Mouse (Mus musculus) lung, embryonic 14.5 days (tissue): Measurements from ENCODE around the gene Nabp1. TPM values are rescaled to one million over a fixed set of nuclear protein-coding genes. Genes with fewer than 3 reads are reported as not detected.

Source experiments
- ATAC-seq: fragments of 200-750 bp; cut with Nextera tagmentation; 2 replicates; pipeline ENCODE4 v1.8.0; 2017; ENCODE audit warnings: mild to moderate bottlenecking, moderate TSS enrichment, moderate library complexity; ENCODE audit not compliant: insufficient read depth
- DNase-seq: peaks from one replicate; pipeline ENCODE4 v3.0.0-alpha.2; 2015
- H3K27ac ChIP-seq: fragments of 300-500 bp; sonication (generic); 2 replicates; pipeline ENCODE4 v1.5.1; 2014; ENCODE audit warnings: low read depth, mild to moderate bottlenecking, moderate library complexity
- H3K27me3 ChIP-seq: fragments of 300-500 bp; sonication (generic); 2 replicates; pipeline ENCODE4 v1.6.1; 2014; ENCODE audit warnings: low read length, control low read depth; ENCODE audit not compliant: insufficient read depth
- H3K36me3 ChIP-seq: fragments of 300-500 bp; sonication (generic); 2 replicates; pipeline ENCODE4 v1.6.1; 2014; ENCODE audit warnings: control low read depth; ENCODE audit not compliant: insufficient read depth
- H3K4me1 ChIP-seq: fragments of 300-500 bp; sonication (generic); 2 replicates; pipeline ENCODE4 v1.6.1; 2014; ENCODE audit warnings: antibody characterized with exemption, control low read depth; ENCODE audit not compliant: insufficient read depth
- H3K4me2 ChIP-seq: fragments of 300-500 bp; sonication (generic); 2 replicates; pipeline ENCODE4 v1.6.1; 2014; ENCODE audit warnings: mild to moderate bottlenecking
- H3K4me3 ChIP-seq: fragments of 300-500 bp; sonication (generic); 2 replicates; pipeline ENCODE4 v1.5.1; 2014; ENCODE audit warnings: low read depth, low read length
- H3K9ac ChIP-seq: fragments of 300-500 bp; sonication (generic); 2 replicates; pipeline ENCODE4 v1.6.1; 2014
- H3K9me3 ChIP-seq: fragments of 300-500 bp; sonication (generic); 2 replicates; pipeline ENCODE4 v1.6.1; 2016; ENCODE audit warnings: low read depth, low read length, control low read depth
- CTCF ChIP-seq: IDR thresholded peaks from 2 replicates; pipeline ENCODE4 v1.5.1; 2016; ENCODE audit warnings: antibody characterized with exemption, low read depth
- WGBS: fragments of 180-500 bp; shearing (Covaris S2); extraction: QIAGEN DNeasy Blood & Tissue Kit; methylation state at CpG from one replicate; pipeline ENCODE4 v1.1.7; 2014; 5-methylcytosine and 5-hydroxymethylcytosine counted together
- polyA plus RNA-seq: library from polyadenylated mRNA; unstranded; fragments of >200 nt; fragmentation: Nextera tagmentation; extraction: Ambion mirVana; gene quantifications from 2 replicates; pipeline ENCODE4 v1.2.1, GENCODE M21; 2014

The Nabp1 gene
- polyA plus RNA-seq, 1 experiment from 2014 or later = 5.6 TPM

DNA sequence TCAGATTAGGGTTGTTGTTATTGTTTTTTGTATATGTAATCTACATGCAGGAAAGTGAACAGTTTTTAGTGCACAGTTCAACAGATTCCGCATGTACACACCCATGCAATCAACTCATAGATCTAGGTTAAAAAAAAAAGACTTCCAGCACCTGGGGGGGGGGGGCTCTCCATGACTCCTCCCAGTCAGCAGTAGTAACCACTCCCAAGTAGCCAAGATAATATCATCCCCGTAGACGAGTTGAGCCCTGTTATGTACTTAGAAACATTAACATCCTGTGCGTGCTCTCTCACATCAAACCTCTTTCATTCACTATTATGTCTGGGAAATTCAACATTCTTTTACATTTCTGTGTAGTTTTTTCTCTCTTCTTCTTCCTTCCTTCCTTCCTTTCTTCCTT is 28.0 kb upstream of the Nabp1 start:
- H3K4me1 ChIP-seq = no peaks in the 10 kb centered on the region
- TF ChIP-seq CTCF = no peak
- H3K36me3 ChIP-seq = no peaks in the 10 kb centered on the region
- WGBS = 75% methylated on average over 4 of the region's 4 CpGs
- H3K27me3 ChIP-seq = no peaks in the 10 kb centered on the region
- H3K27ac ChIP-seq = no peak overlapping the region
- H3K9me3 ChIP-seq = no peaks in the 10 kb centered on the region
- H3K9ac ChIP-seq = no peak overlapping the region
- DNase-seq (no peak), ATAC-seq (no peak)
- H3K4me3 ChIP-seq = no peak overlapping the region
- no peak overlapping the region for H3K4me2 ChIP-seq

DNA sequence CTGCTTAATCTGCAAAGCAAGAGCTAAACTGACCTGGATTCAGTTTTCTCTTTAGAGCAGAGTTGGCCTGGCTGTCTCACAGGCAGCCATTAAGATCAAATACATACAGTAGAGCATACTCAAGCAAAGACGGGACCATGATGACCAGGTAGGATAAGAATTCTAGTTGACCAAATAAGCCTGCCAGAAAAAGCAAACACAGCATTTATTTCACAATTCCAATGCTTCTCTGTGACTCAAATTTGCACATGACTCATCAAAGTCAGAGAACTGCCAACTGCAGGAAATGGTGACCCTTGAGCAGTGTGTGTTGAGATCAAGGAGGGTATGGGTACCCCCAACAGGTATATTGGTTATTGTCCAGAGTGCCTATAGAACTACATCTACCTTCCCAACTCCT is 27.4 kb upstream of the Nabp1 start:
- H3K9ac ChIP-seq = no peak overlapping the region
- H3K27ac ChIP-seq = no peak overlapping the region
- 68% methylated on average over 1 of the region's 1 CpGs for whole genome bisulfite sequencing
- H3K27me3 ChIP-seq = no peaks in the 10 kb centered on the region
- H3K4me1 ChIP-seq = no peaks in the 10 kb centered on the region
- no peak overlapping the region for H3K4me2 ChIP-seq
- ATAC-seq = no peak
- no peaks in the 10 kb centered on the region for H3K9me3 ChIP-seq
- no peak for TF ChIP-seq CTCF
- no peak overlapping the region for H3K4me3 ChIP-seq
- no peak for DNase-seq
- no peaks in the 10 kb centered on the region for H3K36me3 ChIP-seq

DNA sequence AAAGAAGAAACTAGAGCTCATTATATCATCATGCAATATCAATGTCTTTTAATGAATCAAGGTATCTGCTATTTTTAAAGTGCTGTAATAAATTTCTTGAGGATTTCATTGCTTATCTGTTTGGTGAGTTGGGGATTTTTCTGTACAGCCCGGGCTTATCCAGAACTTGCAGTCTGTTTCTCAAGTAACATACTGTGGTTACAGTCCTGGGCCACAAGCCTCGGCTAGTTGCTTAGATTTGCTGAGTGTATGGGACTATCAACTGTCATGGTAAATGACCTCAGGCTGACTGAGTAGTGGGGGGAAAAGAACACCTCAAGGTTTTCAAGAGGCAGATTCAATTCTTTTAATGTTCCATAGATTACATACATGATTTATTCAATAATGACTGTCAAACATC is 24.8 kb upstream of the Nabp1 start:
- H3K27me3 ChIP-seq = no peaks in the 10 kb centered on the region
- ATAC-seq (no peak), DNase-seq (no peak)
- no peak for TF ChIP-seq CTCF
- no peaks in the 10 kb centered on the region for H3K4me1 ChIP-seq
- no peak overlapping the region for H3K9ac ChIP-seq
- no peak overlapping the region for H3K27ac ChIP-seq
- H3K36me3 ChIP-seq = no peaks in the 10 kb centered on the region
- WGBS = 51% methylated on average over 2 of the region's 2 CpGs
- no peaks in the 10 kb centered on the region for H3K9me3 ChIP-seq
- H3K4me3 ChIP-seq = no peak overlapping the region
- no peak overlapping the region for H3K4me2 ChIP-seq

DNA sequence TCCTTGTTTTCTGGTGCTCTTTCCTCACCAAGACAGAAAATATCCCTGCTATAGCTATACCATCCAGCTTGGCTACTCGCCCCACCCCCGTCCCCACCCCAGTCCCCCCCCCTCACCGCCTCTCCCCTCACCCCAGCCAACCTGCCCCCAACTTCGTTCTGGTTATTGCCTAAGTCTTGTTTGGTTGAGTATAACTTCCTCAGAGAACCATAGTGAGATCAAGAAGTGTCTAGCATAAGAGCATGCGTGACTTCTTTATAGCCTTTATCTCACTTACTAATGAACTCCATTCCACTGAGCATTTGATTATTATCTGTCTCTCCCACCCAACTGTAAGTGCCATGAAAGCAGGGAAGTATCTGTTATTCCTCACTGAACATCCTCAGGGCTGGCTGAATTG is 24.1 kb upstream of the Nabp1 start:
- H3K27me3 ChIP-seq = no peaks in the 10 kb centered on the region
- no peak overlapping the region for H3K27ac ChIP-seq
- DNase-seq (no peak), ATAC-seq (no peak)
- WGBS = 83% methylated on average over 5 of the region's 5 CpGs
- no peak overlapping the region for H3K4me3 ChIP-seq
- no peak overlapping the region for H3K4me2 ChIP-seq
- no peaks in the 10 kb centered on the region for H3K9me3 ChIP-seq
- TF ChIP-seq CTCF = no peak
- H3K36me3 ChIP-seq = no peaks in the 10 kb centered on the region
- no peaks in the 10 kb centered on the region for H3K4me1 ChIP-seq
- no peak overlapping the region for H3K9ac ChIP-seq

DNA sequence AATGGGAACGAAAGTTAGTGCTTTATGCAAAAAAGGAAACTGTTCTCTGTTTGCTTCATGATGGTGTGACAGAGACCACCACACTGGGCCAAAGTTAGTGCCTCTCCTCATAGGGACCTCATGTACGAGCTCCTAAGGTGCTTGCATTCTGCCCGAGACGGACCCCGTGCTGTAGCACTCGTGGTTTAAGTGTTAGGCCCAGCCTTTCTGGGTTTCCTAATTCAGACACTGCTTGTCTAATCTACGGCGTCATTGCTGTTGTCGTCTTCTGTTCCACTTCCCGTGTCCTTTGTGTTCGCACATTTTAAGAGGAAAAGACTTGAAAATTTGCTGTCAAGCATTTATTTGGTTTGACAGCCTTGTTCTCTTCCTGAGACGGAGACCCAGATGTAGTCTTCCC is 23.0 kb upstream of the Nabp1 start:
- H3K4me3 ChIP-seq = no peak overlapping the region
- TF ChIP-seq CTCF = no peak
- 76% methylated on average over 12 of the region's 12 CpGs for WGBS
- no peak overlapping the region for H3K9ac ChIP-seq
- DNase-seq (no peak), ATAC-seq (no peak)
- no peaks in the 10 kb centered on the region for H3K9me3 ChIP-seq
- H3K27me3 ChIP-seq = no peaks in the 10 kb centered on the region
- H3K4me2 ChIP-seq = no peak overlapping the region
- no peak overlapping the region for H3K27ac ChIP-seq
- no peaks in the 10 kb centered on the region for H3K4me1 ChIP-seq
- no peaks in the 10 kb centered on the region for H3K36me3 ChIP-seq

DNA sequence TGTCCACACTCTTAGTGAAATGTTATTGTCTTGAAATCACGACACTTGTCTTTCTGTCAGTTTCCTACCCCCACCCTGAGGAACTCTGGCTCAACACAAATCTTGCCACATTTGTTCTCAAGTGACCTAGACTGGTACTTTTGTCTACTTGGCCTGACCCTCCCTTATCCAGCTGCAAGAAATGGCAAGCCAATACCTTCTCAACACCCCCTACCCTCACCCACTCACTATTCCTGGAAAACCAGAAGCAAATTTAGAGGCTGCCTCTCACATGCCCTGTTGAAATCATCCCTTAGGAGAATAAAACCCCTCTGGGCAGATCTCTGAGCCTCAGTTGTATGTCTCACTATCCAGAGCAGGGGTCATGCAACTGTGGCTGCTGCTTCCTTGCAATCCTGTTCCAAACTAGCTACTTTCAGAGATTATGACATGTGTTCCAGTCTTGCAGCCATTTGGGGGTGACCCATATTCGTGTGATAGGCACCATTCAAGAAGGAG is 20.4 kb upstream of the Nabp1 start:
- DNase-seq = no peak
- H3K4me3 ChIP-seq = no peak overlapping the region
- WGBS = 58% methylated on average over 2 of the region's 2 CpGs

DNA sequence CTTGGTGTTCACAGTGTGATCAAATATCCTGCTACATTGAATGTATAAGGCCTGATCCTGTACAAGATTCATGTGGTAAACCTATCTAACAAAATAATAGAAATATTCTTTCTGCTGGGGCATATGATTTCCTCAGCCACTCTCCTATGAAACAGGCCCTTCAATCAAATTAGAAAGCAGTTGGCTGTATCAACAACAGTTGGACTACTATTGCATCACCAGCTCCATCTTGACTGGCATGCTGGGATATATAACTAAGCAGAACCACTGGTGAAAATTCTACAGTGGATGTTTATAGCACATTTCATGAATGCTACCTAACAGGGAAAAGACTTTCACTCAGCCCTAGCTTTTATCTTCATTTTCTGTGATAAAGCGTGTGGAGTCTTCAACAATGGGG is 17.9 kb upstream of the Nabp1 start:
- ATAC-seq (no peak), DNase-seq (no peak)
- WGBS = 89% methylated on average over 1 of the region's 1 CpGs
- no peak overlapping the region for H3K9ac ChIP-seq
- no peak for TF ChIP-seq CTCF
- no peaks in the 10 kb centered on the region for H3K4me1 ChIP-seq
- H3K36me3 ChIP-seq = no peaks in the 10 kb centered on the region
- no peaks in the 10 kb centered on the region for H3K27me3 ChIP-seq
- H3K9me3 ChIP-seq = no peaks in the 10 kb centered on the region
- no peak overlapping the region for H3K4me2 ChIP-seq
- H3K4me3 ChIP-seq = no peak overlapping the region
- no peak overlapping the region for H3K27ac ChIP-seq

More for the DNA sequence above, 20.4 kb upstream of the Nabp1 start:
- no peak overlapping the region for H3K9ac ChIP-seq
- no peak overlapping the region for H3K4me2 ChIP-seq
- no peak for TF ChIP-seq CTCF
- H3K27me3 ChIP-seq = no peaks in the 10 kb centered on the region
- H3K36me3 ChIP-seq = no peaks in the 10 kb centered on the region
- no peak overlapping the region for H3K27ac ChIP-seq
- no peaks in the 10 kb centered on the region for H3K9me3 ChIP-seq
- H3K4me1 ChIP-seq = no peaks in the 10 kb centered on the region
- ATAC-seq = no peak
